Mouse (Mus musculus) midbrain, postnatal 0 days (tissue): ENCODE measurements at regions not wholly inside any gene's neighbourhood (a gene's known extent, or its start where the extent isn't known, plus 50 kb on each side); places are given as distances from the start of the nearest gene placed in this dataset.

Experiments used
- ATAC-seq: fragments of 200-750 bp; cut with Nextera tagmentation; 2 replicates; pipeline ENCODE4 v1.8.0; 2017; ENCODE audit warnings: moderate number of reproducible peaks, mild to moderate bottlenecking, moderate TSS enrichment, moderate library complexity; ENCODE audit not compliant: low FRiP score
- DNase-seq: peaks from one replicate; pipeline ENCODE4 v3.0.0-alpha.2; 2015; ENCODE audit warnings: low spot score
- H3K27ac ChIP-seq: fragments of 300-500 bp; sonication (generic); 2 replicates; pipeline ENCODE4 v1.5.1; 2014; ENCODE audit warnings: low read depth, mild to moderate bottlenecking, low read length, mixed read lengths
- H3K27me3 ChIP-seq: fragments of 300-500 bp; sonication (generic); 2 replicates; pipeline ENCODE4 v1.6.1; 2014; ENCODE audit warnings: low read length, control low read depth, mixed read lengths; ENCODE audit not compliant: insufficient read depth
- H3K36me3 ChIP-seq: fragments of 300-500 bp; sonication (generic); 2 replicates; pipeline ENCODE4 v1.6.1; 2014; ENCODE audit warnings: low read length, control low read depth, mixed read lengths; ENCODE audit not compliant: insufficient read depth
- H3K4me1 ChIP-seq: fragments of 300-500 bp; sonication (generic); 2 replicates; pipeline ENCODE4 v1.6.1; 2014; ENCODE audit warnings: mild to moderate bottlenecking, control low read depth, antibody characterized with exemption, low read length, mixed read lengths; ENCODE audit not compliant: insufficient read depth
- H3K4me2 ChIP-seq: fragments of 300-500 bp; sonication (generic); 2 replicates; pipeline ENCODE4 v1.6.1; 2014; ENCODE audit warnings: low read depth, mild to moderate bottlenecking, low read length, mixed read lengths; ENCODE audit not compliant: poor library complexity, severe bottlenecking
- H3K4me3 ChIP-seq: fragments of 300-500 bp; sonication (generic); 2 replicates; pipeline ENCODE4 v1.5.1; 2014; ENCODE audit warnings: low read depth, mild to moderate bottlenecking, low read length, moderate library complexity
- H3K9ac ChIP-seq: fragments of 300-500 bp; sonication (generic); replicated peaks from 2 replicates; pipeline ENCODE4 v1.6.1; 2014; ENCODE audit warnings: mild to moderate bottlenecking, low read length, moderate library complexity, mixed read lengths; ENCODE audit not compliant: poor library complexity, severe bottlenecking
- H3K9me3 ChIP-seq: fragments of 300-500 bp; sonication (generic); 2 replicates; pipeline ENCODE4 v1.6.1; 2016; ENCODE audit warnings: low read length, control low read depth
- CTCF ChIP-seq: IDR thresholded peaks from 2 replicates; pipeline ENCODE4 v1.5.1; 2016; ENCODE audit warnings: antibody characterized with exemption, mild to moderate bottlenecking
- WGBS: fragments of 180-500 bp; shearing (Covaris S2); extraction: QIAGEN DNeasy Blood & Tissue Kit; methylation state at CpG from one replicate; pipeline ENCODE4 v1.1.7; 2014; 5-methylcytosine and 5-hydroxymethylcytosine counted together

GRCm38 (mm10) chr4:6517626-6518025 lies 1721.2 kb downstream of the Car8 start:
- Histone ChIP-seq H3K9me3 (no peaks in the 10 kb centered on the region), H3K27me3 (no peaks in the 10 kb centered on the region), H3K4me3 (no peak overlapping the region), H3K4me1 (no peaks in the 10 kb centered on the region), H3K36me3 (no peaks in the 10 kb centered on the region), H3K27ac (no peak overlapping the region), H3K9ac (no peak overlapping the region), H3K4me2 (no peak overlapping the region)
- no peak for ATAC-seq
- 92% methylated on average over 1 of the region's 1 CpGs for WGBS
- no peak for DNase-seq
- TF ChIP-seq CTCF = no peak

GRCm38 (mm10) chr4:6514823-6515222 lies 1721.7 kb upstream of the Impad1 start:
- H3K4me1 ChIP-seq = no peaks in the 10 kb centered on the region
- ATAC-seq = peak; percentile 70; the same call in 1 of the 2 replicates
- no peaks in the 10 kb centered on the region for H3K27me3 ChIP-seq

GRCm38 (mm10) chr4:6513635-6514034 lies 1720.5 kb upstream of the Impad1 start:
- Histone ChIP-seq H3K27ac (no peak overlapping the region), H3K4me2 (no peak overlapping the region), H3K36me3 (no peaks in the 10 kb centered on the region), H3K27me3 (no peaks in the 10 kb centered on the region), H3K4me1 (no peaks in the 10 kb centered on the region), H3K4me3 (no peak overlapping the region), H3K9me3 (no peaks in the 10 kb centered on the region), H3K9ac (no peak overlapping the region)
- DNase-seq (no peak), ATAC-seq (no peak)
- WGBS = 65% methylated on average over 3 of the region's 3 CpGs
- TF ChIP-seq CTCF = no peak

More at GRCm38 (mm10) chr4:6514823-6515222, 1721.7 kb upstream of the Impad1 start:
- peak; percentile 88 for DNase-seq
- no peak overlapping the region for H3K9ac ChIP-seq
- peak; percentile 89 for TF ChIP-seq CTCF
- H3K36me3 ChIP-seq = no peaks in the 10 kb centered on the region
- no peak overlapping the region for H3K4me3 ChIP-seq
- no peak overlapping the region for H3K27ac ChIP-seq
- no peak overlapping the region for H3K4me2 ChIP-seq
- no peaks in the 10 kb centered on the region for H3K9me3 ChIP-seq
- 19% methylated on average over 6 of the region's 6 CpGs for WGBS

- Histone ChIP-seq H3K27me3 (no peaks in the 10 kb centered on the region), H3K9me3 (no peaks in the 10 kb centered on the region), H3K4me3 (peak overlapping the region; percentile 11; the same call in 1 of the 2 replicates), H3K4me2 (peak overlapping the region; percentile 35), H3K4me1 (no peaks in the 10 kb centered on the region), H3K27ac (no peak overlapping the region), H3K36me3 (no peaks in the 10 kb centered on the region), H3K9ac (no peak overlapping the region)
- TF ChIP-seq CTCF = peak; percentile 95
- peak; percentile 74; the same call in 1 of the 2 replicates for ATAC-seq
- WGBS = 21% methylated on average over 12 of the region's 12 CpGs
- DNase-seq = peak; percentile 83
Observed at GRCm38 (mm10) chr4:6512749-6513364, 1719.7 kb upstream of the Impad1 start.

- no peak for ATAC-seq
- Histone ChIP-seq H3K4me2 (no peak overlapping the region), H3K36me3 (no peaks in the 10 kb centered on the region), H3K9me3 (no peaks in the 10 kb centered on the region), H3K4me3 (no peak overlapping the region), H3K4me1 (no peaks in the 10 kb centered on the region), H3K27me3 (no peaks in the 10 kb centered on the region), H3K9ac (no peak overlapping the region), H3K27ac (no peak overlapping the region)
- TF ChIP-seq CTCF = no peak
- WGBS = 94% methylated on average over 5 of the region's 5 CpGs
- DNase-seq = no peak
Observed at GRCm38 (mm10) chr4:6508091-6508490, 1714.9 kb upstream of the Impad1 start.
